Mouse (Mus musculus) MEL (cell line): ENCODE results near the gene Mrpl45.
A peak's percentile ranks its signal among the peaks of the same experiment; 100 is the strongest.

ENCODE experiments used
- CHD2 ChIP-seq: IDR thresholded peaks from 2 replicates; pipeline ENCODE4 v1.6.1; 2011; ENCODE audit warnings: low read length, improper control_type of control experiment
- CTCF ChIP-seq, 3 experiments: IDR thresholded peaks in 2 of 3; conservative IDR thresholded peaks in 1 of 3; 2 replicates each; pipeline ENCODE4 v1.5.1; 2011 to 2012; ENCODE audit warnings: low read length in 3 of 3, low read depth in 2 of 3, mild to moderate bottlenecking in 2 of 3, improper control_type of control experiment in 1 of 3, inconsistent platforms in 1 of 3, mixed read lengths in 1 of 3, moderate library complexity in 1 of 3; ENCODE audit not compliant: control insufficient read depth in 1 of 3, insufficient read depth in 1 of 3, poor library complexity in 1 of 3, severe bottlenecking in 1 of 3
- ELF1 ChIP-seq: IDR thresholded peaks from 2 replicates; pipeline ENCODE4 v1.6.1; 2014; ENCODE audit warnings: low read depth, mild to moderate bottlenecking, inconsistent platforms, low read length, improper control_type of control experiment, moderate library complexity
- EP300 ChIP-seq, 2 experiments: IDR thresholded peaks; 2 replicates each; pipeline ENCODE4 v1.6.1; 2011; ENCODE audit warnings: improper control_type of control experiment in 2 of 2, low read length in 2 of 2, low read depth in 1 of 2, mild to moderate bottlenecking in 1 of 2
- GATA1 ChIP-seq: IDR thresholded peaks from 2 replicates; pipeline ENCODE4 v1.6.1; 2011; ENCODE audit warnings: low read depth, low read length, improper control_type of control experiment
- KAT2A ChIP-seq: conservative IDR thresholded peaks from 2 replicates; pipeline ENCODE4 v1.6.1; 2012; ENCODE audit warnings: low read depth, low read length, improper control_type of control experiment, inconsistent platforms
- MAFK ChIP-seq: IDR thresholded peaks from 2 replicates; pipeline ENCODE4 v1.6.1; 2011; ENCODE audit warnings: low read depth, mild to moderate bottlenecking, low read length, improper control_type of control experiment, borderline replicate concordance
- MAX ChIP-seq: IDR thresholded peaks from 2 replicates; pipeline ENCODE4 v1.6.1; 2011; ENCODE audit warnings: low read length, improper control_type of control experiment
- MYC ChIP-seq: IDR thresholded peaks from 2 replicates; pipeline ENCODE4 v1.6.1; 2011; ENCODE audit warnings: low read depth, mild to moderate bottlenecking, low read length, improper control_type of control experiment, moderate library complexity
- POLR2A ChIP-seq, 2 experiments: IDR thresholded peaks; 2 replicates each; pipeline ENCODE4 v1.6.1; 2011 to 2012; ENCODE audit warnings: low read length in 2 of 2, mild to moderate bottlenecking in 2 of 2, control low read depth in 1 of 2, improper control_type of control experiment in 1 of 2, low read depth in 1 of 2, moderate library complexity in 1 of 2; ENCODE audit not compliant: control insufficient read depth in 1 of 2, insufficient read depth in 1 of 2, poor library complexity in 1 of 2
- TAL1 ChIP-seq: IDR thresholded peaks from 2 replicates; pipeline ENCODE4 v1.6.1; 2012; ENCODE audit warnings: mild to moderate bottlenecking, inconsistent platforms, low read length, moderate library complexity, mixed read lengths
- ZKSCAN1 ChIP-seq: IDR thresholded peaks from 2 replicates; pipeline ENCODE4 v1.6.1; 2012; ENCODE audit warnings: low read depth, mild to moderate bottlenecking, inconsistent platforms, low read length, improper control_type of control experiment, moderate library complexity
- ZNF384 ChIP-seq: IDR thresholded peaks from 2 replicates; pipeline ENCODE4 v1.6.1; 2012; ENCODE audit warnings: low read depth, mild to moderate bottlenecking, inconsistent platforms, low read length, improper control_type of control experiment

- no peak for TF ChIP-seq CTCF (IDR thresholded peaks at IDR 0.05 in 2 of 3, conservative IDR thresholded peaks at IDR 0.05 in 1 of 3; ENCODE audit: control insufficient read depth in 1 of 3, insufficient read depth in 1 of 3, low read depth in 2 of 3, low read length in 3 of 3, poor library complexity in 1 of 3, severe bottlenecking in 1 of 3)
- TF ChIP-seq POLR2A (IDR thresholded peaks at IDR 0.05; ENCODE audit: control insufficient read depth in 1 of 2, insufficient read depth in 1 of 2, low read depth in 1 of 2, low read length in 2 of 2, poor library complexity in 1 of 2), result peak; percentile 2 to 52; a peak in 2 of 4 replicates
- TF ChIP-seq MAFK, result no peak
- TF ChIP-seq KAT2A, result no peak
- TF ChIP-seq ELF1, result peak; percentile 56; the same call in 1 of the 2 replicates
- TF ChIP-seq GATA1, result no peak
- TF ChIP-seq ZKSCAN1, result no peak
- TF ChIP-seq CHD2, result no peak
- TF ChIP-seq EP300 (IDR thresholded peaks at IDR 0.05; ENCODE audit: low read depth in 1 of 2, low read length in 2 of 2), result peak in 1 of 2 experiments; percentile 16; a peak in 2 of 4 replicates
- TF ChIP-seq MYC, result no peak
- no peak for TF ChIP-seq MAX
- TF ChIP-seq ZNF384, result no peak
- no peak for TF ChIP-seq TAL1
Observed at GRCm38 (mm10) chr11:97309451-97309836, 6.1 kb upstream of the Mrpl45 start.
